ENCODE assay signal across 22 mouse cellular contexts in the genomic region with DNA sequence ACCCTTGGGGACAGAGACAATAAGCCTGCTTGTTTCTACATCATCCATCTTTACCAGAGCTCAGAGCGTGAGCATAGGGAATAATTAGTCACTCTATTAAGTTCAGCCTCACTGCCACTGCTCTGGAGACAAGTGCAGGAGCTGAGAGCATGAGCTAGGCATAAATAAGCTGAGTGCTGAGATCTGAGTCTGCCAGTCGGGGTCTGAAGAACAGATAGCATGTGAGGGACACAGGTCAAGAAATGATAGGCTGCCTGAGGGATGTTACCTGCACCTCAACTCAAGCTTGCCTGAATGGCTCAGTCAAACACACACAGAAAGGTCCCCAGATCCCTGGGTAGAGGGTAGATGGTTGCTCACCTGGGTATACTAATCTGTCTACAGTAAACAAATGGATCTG. TPM values are rescaled to one million over a fixed set of nuclear protein-coding genes. Genes with fewer than 3 reads are reported as not detected.
DNase-seq lines count a peak whose midpoint lies in the region; ATAC-seq lines count a peak whose summit lies in the region.
"Had no signal": no experiment of that assay in that cellular context is flagged by ENCODE, and none has a peak within 500 bp of the region (broad histone marks: within the 10 kb centered on the region; RNA-seq: fewer than 3 reads in every experiment).

No protein-coding gene starts in this region.

- WGBS in forebrain, embryonic 11.5 days: 83% methylated on average over 2 of the region's 2 CpGs
- WGBS in forebrain, embryonic 15.5 days: 79% methylated on average over 2 of the region's 2 CpGs
- WGBS in liver, embryonic 11.5 days: 79% methylated on average over 2 of the region's 2 CpGs
- 58% methylated on average over 2 of the region's 2 CpGs for WGBS in liver, embryonic 15.5 days (ENCODE audit: insufficient replicate concordance)

- H3K9ac ChIP-seq in forebrain, embryonic 11.5 days (ENCODE audit: low read length): no peak overlapping the region
- no peak overlapping the region for H3K9ac ChIP-seq in forebrain, embryonic 15.5 days (replicated peaks)
- H3K9ac ChIP-seq in liver, embryonic 11.5 days (ENCODE audit: low read depth, low read length): 0 out of 2 replicates have a peak overlapping the region, but pooled peaks have one; percentile 6
- H3K9ac ChIP-seq in liver, embryonic 15.5 days: 0 out of 2 replicates have a peak overlapping the region, but pooled peaks have one; percentile 0
- H3K9ac ChIP-seq: heart, embryonic 12.5 days; hindbrain, embryonic 15.5 days; intestine, embryonic 15.5 days; midbrain, embryonic 12.5 days had no signal

- no peak overlapping the region for H3K4me2 ChIP-seq in forebrain, embryonic 11.5 days (ENCODE audit: low read depth, low read length, severe bottlenecking)
- no peak overlapping the region for H3K4me2 ChIP-seq in forebrain, embryonic 15.5 days (replicated peaks)
- H3K4me2 ChIP-seq in liver, embryonic 11.5 days: peak overlapping the region; percentile 15; the same call in 1 of the 2 replicates
- peak overlapping the region; percentile 48 for H3K4me2 ChIP-seq in liver, embryonic 15.5 days
- H3K4me2 ChIP-seq: heart, embryonic 12.5 days; hindbrain, embryonic 15.5 days; intestine, embryonic 15.5 days; midbrain, embryonic 12.5 days had no signal

- H3K27ac ChIP-seq in forebrain, embryonic 11.5 days (ENCODE audit: low read depth, low read length): no peak overlapping the region
- no peak overlapping the region for H3K27ac ChIP-seq in forebrain, embryonic 15.5 days (replicated peaks)
- H3K27ac ChIP-seq in liver, embryonic 11.5 days (ENCODE audit: low read depth, low read length): no peak overlapping the region
- H3K27ac ChIP-seq in liver, embryonic 15.5 days (replicated peaks): peak overlapping the region; percentile 66
- H3K27ac ChIP-seq: forebrain, embryonic 10.5 days; hindbrain, embryonic 15.5 days; intestine, embryonic 15.5 days; midbrain, embryonic 12.5 days had no signal

- no peaks in the 10 kb centered on the region for H3K27me3 ChIP-seq in forebrain, embryonic 11.5 days (ENCODE audit: control insufficient read depth, insufficient read depth, low read length)
- H3K27me3 ChIP-seq in forebrain, embryonic 15.5 days: no peaks in the 10 kb centered on the region
- H3K27me3 ChIP-seq in liver, embryonic 11.5 days (replicated peaks; ENCODE audit: control insufficient read depth, insufficient read depth, low read length): no peaks in the 10 kb centered on the region
- no peaks in the 10 kb centered on the region for H3K27me3 ChIP-seq in liver, embryonic 15.5 days
- H3K27me3 ChIP-seq: heart, embryonic 12.5 days; hindbrain, embryonic 15.5 days; intestine, embryonic 15.5 days; midbrain, embryonic 12.5 days had no signal

- no peak for ATAC-seq in forebrain, embryonic 11.5 days (replicated peaks; ENCODE audit: low FRiP score)
- ATAC-seq in forebrain, embryonic 15.5 days (replicated peaks): no peak
- ATAC-seq in liver, embryonic 11.5 days (replicated peaks; ENCODE audit: low FRiP score): no peak
- ATAC-seq in liver, embryonic 15.5 days (ENCODE audit: insufficient read depth): no peak
- ATAC-seq: activated CD4-positive, CD25-positive, alpha-beta regulatory T cell, adult 4 months; intestine, embryonic 15.5 days had no signal

- no peak overlapping the region for H3K4me3 ChIP-seq in forebrain, embryonic 11.5 days (ENCODE audit: low read depth, low read length)
- no peak overlapping the region for H3K4me3 ChIP-seq in forebrain, embryonic 15.5 days
- no peak overlapping the region for H3K4me3 ChIP-seq in liver, embryonic 11.5 days (ENCODE audit: low read depth, low read length)
- H3K4me3 ChIP-seq in liver, embryonic 15.5 days (replicated peaks): no peak overlapping the region
- H3K4me3 ChIP-seq: forebrain, embryonic 10.5 days; heart, embryonic 12.5 days; hindbrain, embryonic 15.5 days; intestine, embryonic 15.5 days; midbrain, embryonic 12.5 days had no signal

- H3K4me1 ChIP-seq in forebrain, embryonic 11.5 days (replicated peaks; ENCODE audit: control insufficient read depth, insufficient read depth, low read length): peaks cover 4% of the 10 kb centered on the region; the same call in 1 of the 2 replicates
- peaks cover 30% of the 10 kb centered on the region for H3K4me1 ChIP-seq in forebrain, embryonic 15.5 days
- peaks cover 49% of the 10 kb centered on the region for H3K4me1 ChIP-seq in liver, embryonic 11.5 days (replicated peaks; ENCODE audit: control insufficient read depth, insufficient read depth, low read length)
- H3K4me1 ChIP-seq in liver, embryonic 15.5 days (replicated peaks): peaks cover 81% of the 10 kb centered on the region

- no peaks in the 10 kb centered on the region for H3K9me3 ChIP-seq in forebrain, embryonic 11.5 days (ENCODE audit: control insufficient read depth, low read length)
- H3K9me3 ChIP-seq in forebrain, embryonic 15.5 days: no peaks in the 10 kb centered on the region
- H3K9me3 ChIP-seq in liver, embryonic 11.5 days (ENCODE audit: control insufficient read depth, low read length): no peaks in the 10 kb centered on the region
- H3K9me3 ChIP-seq in liver, embryonic 15.5 days (replicated peaks): no peaks in the 10 kb centered on the region
- H3K9me3 ChIP-seq: forebrain, embryonic 10.5 days; heart, embryonic 12.5 days; hindbrain, embryonic 15.5 days; intestine, embryonic 15.5 days; midbrain, embryonic 12.5 days had no signal

- no peaks in the 10 kb centered on the region for H3K36me3 ChIP-seq in forebrain, embryonic 11.5 days (ENCODE audit: control insufficient read depth, insufficient read depth, low read length)
- H3K36me3 ChIP-seq in forebrain, embryonic 15.5 days: peaks cover 4% of the 10 kb centered on the region; the same call in 1 of the 2 replicates
- peaks cover 5% of the 10 kb centered on the region for H3K36me3 ChIP-seq in liver, embryonic 11.5 days (ENCODE audit: control insufficient read depth, insufficient read depth, low read length)
- H3K36me3 ChIP-seq in liver, embryonic 15.5 days (replicated peaks): peaks cover 14% of the 10 kb centered on the region

- DNase-seq in adrenal gland, adult 2 months: peak; percentile 0
- DNase-seq in adrenal gland, postnatal 36 days: no peak
- peak; percentile 40 for DNase-seq in forebrain, embryonic 11.5 days (ENCODE audit: low spot score)
- no peak for DNase-seq in liver, embryonic 11.5 days (ENCODE audit: low spot score)
- DNase-seq in liver: no peak
- no peak for DNase-seq in layer of hippocampus, postnatal 25 days (ENCODE audit: extremely low spot score in 1 of 2, low spot score in 1 of 2)
- DNase-seq: adrenal gland, postnatal 25 days; cerebellum, adult 11 months; heart, postnatal 10 days; kidney, adult 8-10 months; kidney, postnatal 10 days; lung, adult 18-20 months; lung, postnatal 10 days; thymus, postnatal 14 days had no signal

RNA-seq across cellular contexts. Expression of gene Uckl1, which starts 7.6 kb away (rescaled TPM):
- 10 to 100 TPM; 64.9 to 73.6 TPM for total RNA-seq in adrenal gland, adult 2 months (2021)
- polyA plus RNA-seq in adrenal gland, adult 2 months (2012; rRNA removed): 165 and 170 TPM in 2 replicates
- 10 to 100 TPM; 77.0 to 79.8 TPM for total RNA-seq in adrenal gland, postnatal 36 days (2021)
- polyA plus RNA-seq in forebrain, embryonic 11.5 days (2014; fragmentation: Nextera tagmentation; extraction: Ambion mirVana): 51.0 and 51.5 TPM in 2 replicates
- 61.0 and 63.8 TPM in 2 replicates for polyA plus RNA-seq in forebrain, embryonic 15.5 days (2015; fragmentation: Nextera tagmentation; extraction: Ambion mirVana)
- 44.5 and 51.2 TPM in 2 replicates for polyA plus RNA-seq in liver, embryonic 11.5 days (2014; fragmentation: Nextera tagmentation; extraction: Ambion mirVana)
- 20.4 and 27.5 TPM in 2 replicates for polyA plus RNA-seq in liver, embryonic 15.5 days (2015; fragmentation: Nextera tagmentation; extraction: Ambion mirVana)
- 10 to 100 TPM; 53.3 to 73.1 TPM for total RNA-seq in layer of hippocampus, postnatal 25 days (2021)

RNA-seq across cellular contexts. Expression of gene Prpf6, which starts 14.5 kb away (rescaled TPM):
- total RNA-seq in adrenal gland, adult 2 months (2021): 10 to 100 TPM; 63.0 to 69.0 TPM
- 6.7 and 9.6 TPM in 2 replicates for polyA plus RNA-seq in adrenal gland, adult 2 months (2012; rRNA removed)
- 10 to 100 TPM; 61.8 to 66.9 TPM for total RNA-seq in adrenal gland, postnatal 36 days (2021)
- 76.5 and 82.4 TPM in 2 replicates for polyA plus RNA-seq in forebrain, embryonic 11.5 days (2014; fragmentation: Nextera tagmentation; extraction: Ambion mirVana)
- polyA plus RNA-seq in forebrain, embryonic 15.5 days (2015; fragmentation: Nextera tagmentation; extraction: Ambion mirVana): 72.1 and 75.4 TPM in 2 replicates
- 63.0 and 68.5 TPM in 2 replicates for polyA plus RNA-seq in liver, embryonic 11.5 days (2014; fragmentation: Nextera tagmentation; extraction: Ambion mirVana)
- 23.8 and 25.9 TPM in 2 replicates for polyA plus RNA-seq in liver, embryonic 15.5 days (2015; fragmentation: Nextera tagmentation; extraction: Ambion mirVana)
- 10 to 100 TPM; 57.9 to 58.8 TPM for total RNA-seq in layer of hippocampus, postnatal 25 days (2021)

RNA-seq across cellular contexts. Expression of gene Zfp512b, which starts 15.5 kb away (rescaled TPM):
- 10 to 100 TPM; 40.9 to 52.7 TPM for total RNA-seq in adrenal gland, adult 2 months (2021)
- 69.2 and 72.6 TPM in 2 replicates for polyA plus RNA-seq in adrenal gland, adult 2 months (2012; rRNA removed)
- 10 to 100 TPM; 43.1 to 61.3 TPM for total RNA-seq in adrenal gland, postnatal 36 days (2021)
- 53.7 and 60.7 TPM in 2 replicates for polyA plus RNA-seq in forebrain, embryonic 11.5 days (2014; fragmentation: Nextera tagmentation; extraction: Ambion mirVana)
- polyA plus RNA-seq in forebrain, embryonic 15.5 days (2015; fragmentation: Nextera tagmentation; extraction: Ambion mirVana): 76.5 and 83.7 TPM in 2 replicates
- 31.2 and 33.9 TPM in 2 replicates for polyA plus RNA-seq in liver, embryonic 11.5 days (2014; fragmentation: Nextera tagmentation; extraction: Ambion mirVana)
- 9.3 and 9.6 TPM in 2 replicates for polyA plus RNA-seq in liver, embryonic 15.5 days (2015; fragmentation: Nextera tagmentation; extraction: Ambion mirVana)
- 100 to 1,000 TPM in 1 of 2 experiments, 10 to 100 TPM in 1; 82.8 to 114 TPM for total RNA-seq in layer of hippocampus, postnatal 25 days (2021)

RNA-seq across cellular contexts. Expression of gene Samd10, which starts 21.9 kb away (rescaled TPM):
- 10 to 100 TPM in 1 of 2 experiments, 1 to 10 TPM in 1; 9.6 to 21.6 TPM for total RNA-seq in adrenal gland, adult 2 months (2021)
- 41.0 and 44.6 TPM in 2 replicates for polyA plus RNA-seq in adrenal gland, adult 2 months (2012; rRNA removed)
- 10 to 100 TPM; 13.8 to 14.7 TPM for total RNA-seq in adrenal gland, postnatal 36 days (2021)
- polyA plus RNA-seq in forebrain, embryonic 11.5 days (2014; fragmentation: Nextera tagmentation; extraction: Ambion mirVana): 52.0 and 58.5 TPM in 2 replicates
- polyA plus RNA-seq in forebrain, embryonic 15.5 days (2015; fragmentation: Nextera tagmentation; extraction: Ambion mirVana): 110 and 112 TPM in 2 replicates
- polyA plus RNA-seq in liver, embryonic 11.5 days (2014; fragmentation: Nextera tagmentation; extraction: Ambion mirVana): 6.2 and 6.8 TPM in 2 replicates
- 2.2 and 2.6 TPM in 2 replicates for polyA plus RNA-seq in liver, embryonic 15.5 days (2015; fragmentation: Nextera tagmentation; extraction: Ambion mirVana)
- total RNA-seq in layer of hippocampus, postnatal 25 days (2021): 10 to 100 TPM; 11.7 to 14.2 TPM

RNA-seq across cellular contexts. Expression of gene Dnajc5, which starts 56.8 kb away (rescaled TPM):
- total RNA-seq in adrenal gland, adult 2 months (2021): 10 to 100 TPM; 92.3 to 96.0 TPM
- 35.7 and 36.6 TPM in 2 replicates for polyA plus RNA-seq in adrenal gland, adult 2 months (2012; rRNA removed)
- 10 to 100 TPM; 92.9 to 93.7 TPM for total RNA-seq in adrenal gland, postnatal 36 days (2021)
- polyA plus RNA-seq in forebrain, embryonic 11.5 days (2014; fragmentation: Nextera tagmentation; extraction: Ambion mirVana): 103 and 104 TPM in 2 replicates
- 199 and 209 TPM in 2 replicates for polyA plus RNA-seq in forebrain, embryonic 15.5 days (2015; fragmentation: Nextera tagmentation; extraction: Ambion mirVana)
- polyA plus RNA-seq in liver, embryonic 11.5 days (2014; fragmentation: Nextera tagmentation; extraction: Ambion mirVana): 61.1 and 65.6 TPM in 2 replicates
- polyA plus RNA-seq in liver, embryonic 15.5 days (2015; fragmentation: Nextera tagmentation; extraction: Ambion mirVana): 27.7 and 29.8 TPM in 2 replicates
- total RNA-seq in layer of hippocampus, postnatal 25 days (2021): 100 to 1,000 TPM; 272 to 281 TPM

Comparison
In these comparisons a context has a peak if more than half of its experiments do, and no peak if none do; other contexts are left out.
1. DNase-seq: peak in adrenal gland, adult 2 months (single experiment) and forebrain, embryonic 11.5 days (single experiment); none in adrenal gland, postnatal 36 days (0 of 2), liver, embryonic 11.5 days (single experiment), liver (single experiment) and layer of hippocampus, postnatal 25 days (0 of 2).
2. H3K4me2 ChIP-seq: peak in liver, embryonic 11.5 days (single experiment) and liver, embryonic 15.5 days (single experiment); none in forebrain, embryonic 11.5 days (single experiment) and forebrain, embryonic 15.5 days (single experiment).
3. H3K9ac ChIP-seq: peak in liver, embryonic 11.5 days (single experiment) and liver, embryonic 15.5 days (single experiment); none in forebrain, embryonic 11.5 days (single experiment) and forebrain, embryonic 15.5 days (single experiment).